Mouse (Mus musculus) embryo, embryonic 9.5 days (tissue): ENCODE data around the gene Prkd3.

Experiments used
- DNase-seq: peaks from one replicate; pipeline ENCODE4 v3.0.0-alpha.2; 2017; ENCODE audit errors: extremely low spot score

Prkd3 gene

DNA sequence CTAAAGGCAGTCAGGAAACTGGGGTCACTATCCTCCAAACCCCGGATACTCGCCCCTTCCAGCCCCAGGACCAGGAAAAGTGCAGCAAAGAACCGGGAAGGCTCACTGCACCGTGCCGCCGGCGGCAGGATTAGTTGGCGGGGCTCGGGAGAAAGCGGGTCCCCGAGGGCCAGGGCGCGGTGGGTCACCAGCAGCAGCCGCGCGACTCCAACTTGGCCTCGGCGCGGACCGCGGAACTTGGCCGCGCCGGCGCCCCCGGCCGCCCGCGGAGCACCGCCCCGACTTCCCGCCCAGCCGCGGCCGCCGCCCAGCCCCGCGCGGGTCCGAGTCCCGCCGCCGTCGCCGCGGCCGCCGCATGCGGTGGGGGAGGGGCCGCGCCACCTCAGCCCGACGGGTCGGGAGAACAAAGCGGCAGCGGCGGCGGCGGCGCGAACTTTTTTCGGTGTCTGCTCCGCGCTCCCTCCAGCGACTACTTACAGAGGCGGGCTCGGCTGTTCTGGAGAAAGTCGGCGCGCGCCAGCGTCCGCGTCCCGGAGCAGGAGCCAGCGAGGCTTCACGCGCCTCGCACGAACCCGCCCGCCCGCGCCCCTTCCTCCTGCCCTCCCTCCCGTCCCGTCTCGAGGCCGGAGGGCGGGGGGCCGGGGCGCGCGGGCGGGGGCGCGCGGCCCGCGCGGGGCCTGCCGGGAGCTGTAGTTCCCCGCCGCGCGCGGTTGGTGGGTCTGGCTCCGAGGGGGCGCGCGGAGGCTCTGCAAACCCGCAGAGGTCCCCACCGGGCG, at the start of gene Prkd3:
Prkd3 (minus strand) TSS at position 609 of the 776 bp plus-strand sequence.
- DNase-seq: peak; percentile 84

DNA sequence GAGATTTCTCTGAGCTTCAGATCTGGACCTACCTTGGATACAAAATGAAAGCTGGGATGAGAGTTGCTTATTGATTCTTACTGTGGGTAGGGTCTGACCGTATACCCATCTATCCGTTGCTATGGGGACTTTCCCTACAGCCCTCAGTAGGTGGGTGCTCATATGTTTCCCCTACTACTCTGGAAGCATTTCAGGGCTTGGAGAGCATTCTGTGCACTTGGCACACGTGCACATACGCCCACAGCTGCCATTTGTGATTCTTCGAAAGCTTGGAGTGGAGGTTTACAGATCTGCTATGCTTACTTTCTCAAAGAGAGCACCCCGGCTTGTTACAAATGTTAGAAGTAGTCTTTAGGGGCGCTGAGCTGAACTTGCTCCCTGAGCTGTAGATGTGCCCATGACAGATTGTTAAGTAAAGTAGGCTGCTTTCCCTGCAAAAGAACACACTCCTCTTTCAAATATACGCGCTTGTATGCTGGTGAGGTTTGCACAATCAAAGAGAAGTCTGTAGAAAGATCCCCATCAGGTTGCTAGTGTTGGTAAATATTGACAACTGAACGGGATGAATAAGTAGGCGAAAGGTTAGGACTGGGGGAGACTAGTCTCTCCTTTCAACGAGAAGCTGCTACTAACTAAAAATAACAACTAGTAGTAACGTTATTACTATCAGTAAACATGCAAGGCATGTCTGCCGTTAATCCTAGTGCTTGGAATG, 49.3 kb upstream of the Prkd3 start:
- DNase-seq: no peak

DNA sequence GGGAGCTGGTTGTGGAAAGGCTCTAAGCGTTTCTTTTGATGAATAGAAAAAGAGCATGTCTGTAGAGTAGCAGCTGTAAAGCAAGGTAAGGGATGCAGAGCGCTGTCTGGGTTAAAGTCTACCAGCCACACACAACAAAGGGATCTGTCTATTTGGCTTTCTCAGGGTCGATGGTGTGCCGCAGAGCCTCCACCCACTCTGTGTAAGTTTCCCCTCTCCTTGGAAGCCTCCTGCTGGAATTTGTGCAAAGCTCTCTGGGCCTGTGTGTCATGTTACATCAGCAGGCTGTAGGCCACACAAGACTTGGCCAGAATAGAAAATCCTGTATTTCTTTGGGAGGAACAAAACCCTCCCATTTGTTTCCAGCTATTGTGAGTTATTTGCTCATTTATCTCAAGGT, 48.4 kb upstream of the Prkd3 start:
- DNase-seq: peak; percentile 29

DNA sequence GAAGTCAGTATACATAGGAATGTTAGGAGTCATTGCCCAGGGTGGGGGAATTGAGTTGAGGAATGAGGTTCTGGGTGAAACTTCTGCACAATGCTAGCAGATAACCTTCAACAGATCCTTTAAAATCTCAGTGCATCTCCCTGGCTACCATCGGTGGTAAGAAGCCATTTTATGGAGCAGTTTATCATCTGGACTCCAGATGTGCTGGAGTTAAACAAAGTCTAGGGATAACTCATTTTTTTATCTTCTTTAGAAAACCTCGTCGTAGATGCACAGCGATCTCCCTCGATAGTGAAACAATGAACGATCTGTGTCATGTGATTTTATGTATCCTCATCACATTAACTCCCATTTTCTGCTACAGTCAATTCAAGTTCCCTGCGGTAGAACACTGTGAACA, 48.0 kb upstream of the Prkd3 start:
- DNase-seq: no peak

DNA sequence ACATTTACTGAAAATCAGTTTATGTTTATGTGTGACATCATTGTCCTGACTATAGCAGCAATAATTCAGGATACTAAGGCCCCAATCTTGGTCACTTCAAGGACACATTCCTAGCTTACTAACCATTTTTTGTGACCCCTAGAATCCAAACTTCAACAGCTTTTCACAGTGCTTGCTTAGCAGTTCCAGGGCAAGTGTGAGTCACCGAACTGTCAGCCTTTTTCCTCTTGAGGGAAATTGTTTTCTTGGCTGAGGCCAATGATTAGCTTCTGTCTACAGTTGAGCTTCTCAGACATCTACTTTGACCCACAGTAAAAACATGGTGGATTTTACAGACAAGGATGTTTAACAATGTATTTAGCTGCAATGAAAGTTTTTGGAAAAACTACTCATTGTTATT, 43.6 kb upstream of the Prkd3 start:
- no peak for DNase-seq

DNA sequence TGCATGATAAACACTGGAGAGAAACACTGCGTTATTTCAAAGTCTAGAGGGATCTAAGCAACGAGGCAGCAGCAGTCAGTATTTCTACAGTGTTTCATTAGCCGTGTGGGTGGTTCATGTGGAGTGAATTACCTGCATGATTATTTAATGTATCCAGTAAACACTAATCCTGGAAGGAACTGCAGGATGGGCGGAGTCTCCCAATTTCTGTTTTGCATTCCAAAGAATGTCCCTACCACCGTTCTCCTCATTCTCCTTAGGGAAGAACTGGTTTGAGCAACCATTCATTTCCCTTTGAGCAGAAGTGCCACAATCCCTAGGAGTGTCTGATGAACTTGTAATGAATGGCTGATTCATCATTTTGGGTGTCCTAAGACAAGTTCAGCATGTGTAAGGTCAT, 39.6 kb upstream of the Prkd3 start:
- no peak for DNase-seq

DNA sequence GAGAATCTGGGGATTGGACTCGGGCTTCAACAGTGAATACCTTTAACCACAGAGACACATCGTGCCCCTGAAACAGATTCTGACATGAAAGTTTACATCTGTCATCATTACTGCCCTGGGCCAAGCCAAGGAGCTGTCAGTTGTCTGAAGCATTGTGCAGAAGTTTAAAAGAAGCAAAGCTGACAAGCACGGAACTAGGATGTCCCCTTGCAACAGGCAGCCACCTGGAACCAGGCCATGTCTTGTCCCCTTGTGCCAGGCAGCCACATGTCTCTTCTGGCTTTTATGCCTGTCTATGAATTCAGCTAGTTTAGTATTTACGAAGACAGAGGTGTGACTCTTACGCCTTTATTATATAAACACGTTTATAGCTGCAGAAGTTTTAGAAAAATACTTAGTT, 37.7 kb upstream of the Prkd3 start:
- no peak for DNase-seq

DNA sequence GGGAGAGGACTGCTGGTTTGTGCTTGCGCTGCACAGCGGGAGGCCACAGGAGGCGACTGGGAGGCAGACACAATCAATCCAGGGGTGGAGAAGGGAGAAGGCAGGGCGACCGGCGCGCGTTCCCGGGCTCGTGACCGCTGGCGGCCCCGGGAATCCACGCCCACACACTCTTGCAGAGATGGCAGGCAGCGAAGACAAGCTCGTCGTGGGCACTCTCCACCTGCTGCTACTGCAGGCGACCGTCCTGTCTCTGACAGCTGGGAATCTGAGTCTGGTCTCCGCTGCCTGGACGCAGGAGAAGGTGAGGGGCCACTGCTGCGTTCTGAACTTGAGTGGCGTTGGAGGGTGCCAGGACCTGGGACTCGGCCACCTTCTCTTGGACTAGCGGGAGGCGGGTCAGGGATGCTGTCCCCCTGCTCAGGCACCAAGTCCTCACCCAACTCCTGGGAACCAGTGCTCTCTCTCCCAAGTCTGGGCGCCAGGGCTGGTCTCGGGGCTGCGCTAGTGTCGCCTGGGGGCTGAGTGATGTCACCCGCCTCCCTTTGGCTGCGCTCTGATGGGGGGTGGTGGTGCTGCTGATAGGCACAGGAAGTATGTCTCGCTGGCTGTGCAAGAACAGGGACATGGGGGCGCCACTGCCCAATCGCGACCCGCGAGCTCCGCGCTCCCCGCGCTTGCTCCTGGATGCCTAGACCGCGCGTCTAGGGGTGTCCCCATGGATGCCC, 31.6 kb upstream of the Prkd3 start:
- DNase-seq: peak; percentile 70

DNA sequence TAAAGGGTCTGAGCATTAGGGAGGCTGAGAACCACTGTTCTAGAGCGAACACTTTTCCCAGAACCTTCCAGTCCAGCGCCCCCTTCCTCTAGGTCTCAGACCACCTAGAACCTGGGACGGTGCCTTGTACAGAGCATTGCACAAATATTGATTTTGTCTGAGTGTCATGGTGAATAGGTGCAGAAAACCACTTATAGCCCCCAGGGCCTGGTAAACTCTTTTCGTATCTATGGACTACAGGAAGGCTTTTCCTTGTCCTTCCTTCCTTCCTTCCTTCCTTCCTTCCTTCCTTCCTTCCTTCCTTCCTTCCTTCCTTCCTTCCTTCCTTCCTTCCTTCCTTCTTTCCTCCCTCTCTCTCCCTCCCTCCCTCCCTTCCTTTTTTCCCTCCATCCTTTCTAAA, 31.0 kb upstream of the Prkd3 start, which contains the start of gene Qpct:
Qpct (plus strand) TSS at position 301 of the 400 bp plus-strand sequence.
- DNase-seq: no peak

DNA sequence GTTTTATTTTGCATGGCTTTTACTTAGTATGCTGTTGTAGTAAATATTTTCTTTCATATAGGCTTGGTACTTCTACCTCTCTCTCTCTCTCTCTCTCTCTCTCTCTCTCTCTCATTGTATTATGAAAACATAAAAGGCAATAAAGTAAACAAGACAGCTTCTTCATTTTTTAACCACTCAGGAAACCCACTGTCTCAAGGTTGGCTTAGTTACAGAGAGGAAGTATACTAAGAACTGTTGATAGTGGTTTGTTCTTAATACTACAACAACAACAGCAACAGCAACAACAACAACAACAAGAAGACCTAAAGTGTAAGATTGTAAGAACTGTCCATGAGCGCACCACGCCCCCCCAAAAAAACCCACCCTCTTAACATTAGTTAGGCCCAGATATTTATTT, 23.1 kb upstream of the Prkd3 start:
- no peak for DNase-seq

DNA sequence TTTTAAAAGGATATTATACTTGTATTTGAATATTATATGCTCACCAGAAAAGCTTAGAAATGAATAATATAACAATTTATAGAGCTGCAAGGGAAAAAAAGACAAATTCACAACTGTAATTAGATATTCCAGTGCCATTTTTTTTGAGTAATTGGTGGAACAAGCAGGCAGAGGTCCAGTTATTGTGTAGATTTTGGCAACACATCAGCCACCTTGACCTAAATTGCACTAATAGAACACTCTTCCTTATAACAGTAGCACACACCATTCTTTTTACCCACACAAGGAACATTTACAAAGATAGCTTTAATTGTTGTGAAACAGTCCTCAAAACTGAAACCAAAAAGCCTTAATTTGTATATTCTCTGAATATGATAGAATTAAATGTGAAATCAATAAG, 19.0 kb upstream of the Prkd3 start:
- no peak for DNase-seq

DNA sequence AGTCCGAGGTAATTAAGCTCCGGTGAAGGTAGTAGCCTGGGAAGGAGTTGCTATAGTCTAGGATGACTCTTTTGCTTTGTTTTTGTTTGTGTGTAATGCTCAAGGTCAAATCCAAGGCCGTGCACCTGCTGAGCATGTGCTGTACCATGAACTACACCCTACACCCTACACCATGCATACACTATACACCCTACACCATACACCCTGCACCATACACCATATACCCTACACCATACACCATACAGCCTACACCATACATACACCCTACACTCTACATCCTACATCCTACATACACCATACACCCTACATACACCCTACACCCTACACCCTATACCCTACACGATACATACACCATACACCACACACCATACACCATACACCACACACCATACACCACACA, 12.2 kb upstream of the Prkd3 start:
- DNase-seq: no peak

DNA sequence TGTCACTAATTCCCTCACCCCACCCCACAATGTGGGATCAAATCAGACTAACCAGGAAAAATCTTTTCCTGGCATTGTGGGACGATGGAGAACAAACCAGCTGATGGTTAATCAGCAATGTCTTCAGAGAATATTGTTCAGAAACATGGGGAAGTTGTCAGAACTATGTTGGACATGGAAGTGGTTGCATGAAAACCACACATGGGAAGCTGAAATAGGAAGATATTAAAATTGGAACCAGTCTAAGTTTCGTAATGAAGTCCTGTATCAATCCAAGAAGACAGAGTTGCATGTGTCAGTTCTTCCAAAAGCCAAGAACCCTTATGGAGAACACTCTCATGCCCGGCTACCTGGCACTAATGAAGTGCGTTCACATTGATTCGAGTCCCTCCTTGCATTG, 11.0 kb upstream of the Prkd3 start:
- no peak for DNase-seq

DNA sequence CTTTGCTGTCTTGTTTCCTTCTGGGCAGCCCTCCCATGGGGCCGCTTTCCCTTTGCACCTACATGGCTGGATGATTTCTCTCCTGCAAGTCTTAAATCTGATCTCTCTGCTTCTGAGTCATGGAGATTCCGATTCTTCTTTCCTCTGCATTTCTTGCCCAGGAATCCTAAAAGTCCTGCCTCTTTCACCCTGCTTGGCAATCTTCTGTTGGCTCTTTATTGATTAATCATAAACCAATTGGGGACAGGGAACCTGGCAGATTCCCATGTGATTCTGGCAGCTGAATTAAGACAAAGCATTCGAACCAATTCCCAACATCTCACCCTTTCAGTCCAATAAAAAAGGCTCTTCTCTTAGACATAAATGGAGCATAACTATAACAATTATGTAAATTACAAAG, 8.6 kb upstream of the Prkd3 start:
- DNase-seq: no peak

DNA sequence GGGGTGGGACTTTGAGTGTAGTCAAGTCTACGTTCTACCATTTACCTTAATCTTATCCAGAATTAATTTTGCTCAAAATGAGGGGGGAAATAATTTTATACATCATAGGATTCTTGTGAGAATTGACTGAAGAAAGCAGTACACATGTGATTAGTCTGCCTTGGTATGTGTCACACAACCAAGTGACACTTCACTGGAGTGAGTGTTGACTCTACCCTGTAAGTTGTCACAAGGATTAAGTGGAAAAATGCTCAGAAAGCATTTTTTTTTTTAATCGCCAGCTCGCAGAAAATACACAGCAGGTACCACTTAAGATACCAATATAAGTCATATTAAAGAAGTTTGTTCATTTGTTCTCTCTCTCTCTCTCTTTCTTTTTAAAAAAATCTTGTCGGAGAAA, 3.9 kb upstream of the Prkd3 start:
- no peak for DNase-seq

DNA sequence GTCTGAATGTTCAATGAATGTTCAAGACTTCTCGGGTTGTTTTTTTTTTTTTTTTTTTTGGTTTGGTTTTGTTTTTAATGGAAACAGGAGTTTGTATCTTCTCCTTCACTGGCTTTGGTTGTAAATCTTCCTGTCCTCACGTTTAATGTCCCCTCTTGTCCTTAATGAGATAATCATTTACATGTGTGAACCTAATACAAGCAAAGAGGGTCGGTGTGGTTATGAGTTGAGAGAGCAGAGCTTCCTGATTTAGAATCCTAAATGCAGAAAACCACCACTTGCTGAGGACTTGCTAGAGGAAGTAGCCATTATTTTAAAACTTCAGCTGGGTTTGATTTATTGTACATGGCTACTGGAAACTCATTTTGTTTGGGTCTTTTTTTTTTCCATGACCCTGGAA, 2.1 kb upstream of the Prkd3 start:
- DNase-seq: no peak

DNA sequence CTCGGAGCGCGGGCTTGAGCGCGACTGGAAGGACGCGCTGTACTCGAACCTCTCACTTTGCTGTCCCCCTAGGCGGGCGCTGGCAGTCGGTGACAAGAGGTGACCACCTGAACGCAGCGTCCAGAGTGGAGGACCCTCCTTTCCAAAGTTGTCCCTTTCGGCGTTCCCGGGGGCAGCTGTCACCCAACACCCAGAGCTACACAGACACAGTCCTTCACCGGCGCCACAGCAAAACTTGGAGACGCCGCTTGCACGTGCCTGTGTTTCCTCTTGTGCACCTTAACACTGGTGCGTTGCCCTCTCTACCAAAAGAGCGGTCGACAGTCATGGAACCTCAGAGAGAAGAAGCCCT, 344 bp upstream of the Prkd3 start:
- DNase-seq: no peak

DNA sequence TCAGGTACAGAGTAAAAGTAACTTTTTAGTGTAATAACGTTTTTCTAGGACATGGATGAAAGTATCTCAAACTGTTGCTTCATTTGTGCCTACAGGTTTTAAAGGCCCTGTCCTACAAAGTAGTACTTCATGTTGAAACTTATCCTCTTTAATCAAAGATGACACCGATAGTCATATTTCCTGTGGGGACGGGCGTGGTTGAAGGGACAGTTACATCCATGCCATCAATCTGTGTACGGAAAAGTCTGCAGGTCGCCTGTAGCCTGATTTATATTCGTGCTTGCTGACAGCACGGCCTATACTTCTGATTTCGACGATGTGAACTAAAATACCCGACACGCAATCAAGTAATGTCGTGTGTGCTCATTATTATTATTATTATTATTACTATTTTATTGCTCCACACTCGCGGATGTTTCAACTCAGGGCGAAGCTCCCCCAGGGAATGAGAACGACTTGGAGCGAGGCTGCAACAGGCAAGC, 849 bp downstream of the Prkd3 start:
- DNase-seq: no peak

DNA sequence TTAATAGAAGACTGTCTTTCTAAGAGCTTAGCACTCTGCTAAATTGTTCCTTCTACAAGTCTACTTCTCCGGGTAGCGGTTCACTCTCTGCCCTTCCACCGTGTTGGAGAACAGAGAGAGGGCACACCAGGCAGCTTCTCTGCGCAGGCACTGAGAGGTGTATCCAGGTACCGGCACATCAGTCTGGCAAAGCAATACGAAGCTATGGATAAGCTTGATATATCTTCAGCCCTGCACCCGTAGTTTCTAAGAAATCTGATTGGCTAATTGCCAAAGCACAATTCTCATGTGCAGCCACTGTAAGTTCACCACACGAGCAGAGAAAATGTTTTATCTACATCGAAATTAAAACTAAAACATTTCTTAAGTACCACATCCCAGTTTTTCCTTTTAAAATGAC, 2.2 kb downstream of the Prkd3 start:
- DNase-seq: no peak

DNA sequence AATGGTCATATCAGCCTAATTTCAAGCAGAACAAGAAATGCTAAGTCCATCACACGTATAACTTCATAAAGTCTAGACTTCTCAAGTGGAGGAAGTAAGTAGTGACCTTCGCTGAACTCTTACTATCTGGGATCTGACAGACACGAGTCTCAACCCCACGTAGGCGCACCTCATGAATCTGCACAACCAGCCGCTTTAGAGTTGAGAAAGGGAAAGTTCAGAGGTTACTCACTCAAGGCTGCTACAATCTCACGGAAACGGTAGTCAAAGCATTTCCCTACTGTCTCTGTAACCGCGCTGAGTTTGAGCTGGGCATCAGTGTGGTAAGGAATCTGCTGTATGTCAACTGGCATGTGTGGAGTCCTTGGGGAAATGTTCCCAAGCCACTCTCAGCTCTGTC, 4.8 kb downstream of the Prkd3 start:
- no peak for DNase-seq

DNA sequence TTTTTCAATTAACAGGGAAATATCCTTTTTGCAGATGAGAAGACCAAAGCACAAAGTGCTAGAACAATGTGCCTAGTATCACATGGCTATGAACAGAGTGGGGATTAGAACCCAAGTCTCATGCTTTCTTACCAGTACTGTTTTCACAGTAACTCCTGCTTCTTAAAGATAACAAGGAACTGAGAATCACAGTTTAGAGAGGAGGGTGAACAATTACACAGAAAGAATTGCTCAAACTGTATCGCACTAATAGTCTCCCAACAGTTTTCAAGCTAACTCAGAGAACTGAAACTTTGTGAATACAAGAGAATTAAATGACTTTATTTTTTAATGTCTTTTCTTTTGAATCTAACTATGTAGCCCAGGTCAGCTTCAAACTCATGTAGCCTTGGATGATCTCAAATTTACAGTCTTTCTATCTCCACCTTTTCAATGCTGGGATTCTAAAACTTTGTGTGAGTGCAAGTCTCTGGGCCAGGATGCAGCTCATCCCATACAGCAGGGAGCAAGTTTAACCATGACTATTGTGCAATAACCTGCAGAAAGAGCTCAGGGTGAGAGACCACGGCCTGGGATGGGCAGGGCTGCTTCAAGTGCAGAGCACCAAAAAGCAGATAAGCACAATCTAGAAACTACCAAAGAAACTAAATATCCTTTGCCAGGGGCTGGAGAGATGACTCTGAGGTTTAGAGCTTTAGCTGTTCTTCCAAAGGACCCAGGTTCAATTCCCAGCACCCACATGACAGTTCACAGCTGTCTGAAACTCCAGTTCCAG, 5.5 kb downstream of the Prkd3 start:
- no peak for DNase-seq

DNA sequence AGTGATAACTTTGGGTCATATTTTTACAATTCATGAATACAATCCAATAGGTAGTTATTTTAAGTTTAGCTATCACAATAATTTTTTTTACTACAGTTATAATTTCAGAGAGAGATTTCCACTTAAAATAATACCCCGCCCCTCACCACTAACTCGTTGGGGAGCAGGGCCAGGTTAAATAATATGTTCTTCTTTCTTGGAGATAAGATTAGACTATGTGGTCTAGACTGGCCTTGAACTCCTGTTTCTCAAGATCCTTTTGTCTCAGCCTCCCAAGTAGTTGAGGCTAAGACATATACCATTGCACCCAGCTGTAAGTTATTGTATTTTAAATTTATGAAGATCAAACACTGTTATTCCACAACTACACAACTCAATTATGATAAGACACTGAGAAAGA, 7.0 kb downstream of the Prkd3 start:
- no peak for DNase-seq
